Mouse (Mus musculus): ENCODE data around the gene N4bp2.

DNA sequence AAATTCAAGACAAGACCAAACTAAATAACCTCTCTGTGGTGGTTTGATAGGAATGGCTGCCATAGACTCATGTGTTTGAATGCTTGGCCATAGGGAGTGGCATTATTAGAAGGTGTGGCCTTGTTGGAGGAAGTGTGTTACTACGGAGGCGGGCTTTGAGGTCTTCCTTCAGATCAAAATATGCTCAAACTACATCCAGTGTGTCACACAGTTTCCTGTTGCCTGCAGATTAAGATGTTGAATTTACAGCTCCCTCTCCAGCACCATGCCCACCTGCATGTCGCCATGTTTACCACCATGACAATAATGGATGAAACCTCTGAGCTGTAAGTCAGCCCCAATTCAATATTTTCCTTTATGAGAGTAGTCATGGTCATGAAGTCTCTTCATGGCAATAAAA, 24.0 kb upstream of the N4bp2 start:
- TF ChIP-seq CTCF (IDR thresholded peaks at IDR 0.05; ENCODE audit: insufficient read depth, low read length) = no peak
- no peak for TF ChIP-seq POLR2A (IDR thresholded peaks at IDR 0.05; ENCODE audit: borderline replicate concordance, extremely low read depth, low read depth, low read length)

Data from lung, adult 2 months (tissue).